Mouse (Mus musculus) myocyte (in vitro differentiated cells): ENCODE data around the gene Aff3. TPM values are rescaled to one million over a fixed set of nuclear protein-coding genes. Genes with fewer than 3 reads are reported as not detected.

Source experiments
- H3K27me3 ChIP-seq: one replicate; pipeline ENCODE4 v1.6.1; 2011; ENCODE audit not compliant: control insufficient read depth, insufficient read depth, insufficient read length
- H3K36me3 ChIP-seq: one replicate; pipeline ENCODE4 v1.6.1; 2011; ENCODE audit not compliant: control insufficient read depth, insufficient read depth
- H3K4me2 ChIP-seq: one replicate; pipeline ENCODE4 v1.6.1; 2011; ENCODE audit warnings: low read depth, control low read depth
- H3K4me3 ChIP-seq: one replicate; pipeline ENCODE4 v1.5.1; 2011; ENCODE audit warnings: mild to moderate bottlenecking, control low read depth, moderate library complexity
- H3K79me2 ChIP-seq: one replicate; pipeline ENCODE4 v1.6.1; 2011; ENCODE audit not compliant: control insufficient read depth, insufficient read depth
- H3ac ChIP-seq: one replicate; pipeline ENCODE4 v1.6.1; 2011; ENCODE audit not compliant: control insufficient read depth, insufficient read length
- CEBPB ChIP-seq: IDR thresholded peaks from 2 replicates; pipeline ENCODE4 v1.6.1; 2011; ENCODE audit warnings: mild to moderate bottlenecking, moderate library complexity; ENCODE audit not compliant: poor library complexity, insufficient read depth, severe bottlenecking
- E2F4 ChIP-seq: IDR thresholded peaks from one replicate; pipeline ENCODE4 v1.6.1; 2011; ENCODE audit warnings: mild to moderate bottlenecking, control low read depth, moderate library complexity; ENCODE audit not compliant: insufficient read depth
- MAX ChIP-seq: IDR thresholded peaks from one replicate; pipeline ENCODE4 v1.6.1; 2011; ENCODE audit warnings: low read depth, mild to moderate bottlenecking, control low read depth
- MYOD1 ChIP-seq, 3 experiments: IDR thresholded peaks; one replicate each; pipeline ENCODE4 v1.6.1; 2011; ENCODE audit warnings: control low read depth in 2 of 3, low read depth in 2 of 3, mild to moderate bottlenecking in 2 of 3, moderate library complexity in 1 of 3; ENCODE audit not compliant: insufficient read length in 2 of 3, control insufficient read depth in 1 of 3
- MYOG ChIP-seq, 3 experiments: IDR thresholded peaks; one replicate each; pipeline ENCODE4 v1.6.1; 2011; ENCODE audit warnings: control low read depth in 2 of 3, low read depth in 2 of 3, mild to moderate bottlenecking in 2 of 3; ENCODE audit not compliant: insufficient read length in 2 of 3, control insufficient read depth in 1 of 3, insufficient read depth in 1 of 3
- POLR2A ChIP-seq: IDR thresholded peaks from one replicate; pipeline ENCODE4 v1.6.1; 2011; ENCODE audit warnings: low read depth, mild to moderate bottlenecking, control low read depth, moderate library complexity; ENCODE audit not compliant: insufficient read length
- POLR2AphosphoS2 ChIP-seq: IDR thresholded peaks from one replicate; pipeline ENCODE4 v1.6.1; 2011; ENCODE audit warnings: low read depth, control low read depth; ENCODE audit not compliant: insufficient read length
- REST ChIP-seq: IDR thresholded peaks from one replicate; pipeline ENCODE4 v1.6.1; 2011; ENCODE audit warnings: mild to moderate bottlenecking, control low read depth, moderate library complexity; ENCODE audit not compliant: insufficient read depth, insufficient read length
- SRF ChIP-seq: IDR thresholded peaks from one replicate; pipeline ENCODE4 v1.6.1; 2011; ENCODE audit warnings: low read depth; ENCODE audit not compliant: control insufficient read depth, insufficient read length
- TCF12 ChIP-seq: IDR thresholded peaks from one replicate; pipeline ENCODE4 v1.6.1; 2011; ENCODE audit warnings: mild to moderate bottlenecking, control low read depth; ENCODE audit not compliant: poor library complexity, insufficient read depth, severe bottlenecking
- TCF3 ChIP-seq: IDR thresholded peaks from one replicate; pipeline ENCODE4 v1.6.1; 2011; ENCODE audit warnings: low read depth, control low read depth; ENCODE audit not compliant: insufficient read length
- USF1 ChIP-seq: IDR thresholded peaks from one replicate; pipeline ENCODE4 v1.6.1; 2011; ENCODE audit warnings: low read depth, mild to moderate bottlenecking, control low read depth, moderate library complexity
- polyA plus RNA-seq: library from polyadenylated mRNA; unstranded; fragments of >200 nt; fragmentation: generic; extraction: Trizol; gene quantifications from one replicate; pipeline ENCODE4 v1.2.1, GENCODE M21; 2012; ENCODE audit warnings: missing spikeins

Gene Aff3
- polyA plus RNA-seq, 1 experiment = not detected

- Histone ChIP-seq H3K27me3 (peaks cover 8% of the 10 kb centered on the region), H3K4me2 (no peak overlapping the region), H3K79me2 (no peaks in the 10 kb centered on the region), H3K4me3 (no peak overlapping the region), H3ac (no peak overlapping the region), H3K36me3 (no peaks in the 10 kb centered on the region)
- TF ChIP-seq CEBPB (no peak), TCF3 (no peak), POLR2A (no peak), SRF (no peak), USF1 (no peak), MYOD1 (IDR thresholded peaks at IDR 0.05; ENCODE audit: control insufficient read depth in 1 of 3, insufficient read length in 2 of 3, low read depth in 2 of 3) (no peak), E2F4 (no peak)
Measured at GRCm38 (mm10) chr1:38528607-38529006, 136.1 kb downstream of the Aff3 start.

- Histone ChIP-seq H3K27me3 (peaks cover 8% of the 10 kb centered on the region), H3K4me3 (no peak overlapping the region), H3K36me3 (no peaks in the 10 kb centered on the region), H3K79me2 (no peaks in the 10 kb centered on the region), H3ac (no peak overlapping the region), H3K4me2 (no peak overlapping the region)
- no peak for TF ChIP-seq POLR2AphosphoS2
- TF ChIP-seq MYOD1 (IDR thresholded peaks at IDR 0.05; ENCODE audit: control insufficient read depth in 1 of 3, insufficient read length in 2 of 3, low read depth in 2 of 3) = no peak
- no peak for TF ChIP-seq POLR2A
- no peak for TF ChIP-seq TCF12
- TF ChIP-seq CEBPB = no peak
- TF ChIP-seq SRF = no peak
- TF ChIP-seq USF1 = no peak
- no peak for TF ChIP-seq MAX
- no peak for TF ChIP-seq E2F4
- TF ChIP-seq REST = no peak
- no peak for TF ChIP-seq MYOG (IDR thresholded peaks at IDR 0.05; ENCODE audit: control insufficient read depth in 1 of 3, insufficient read depth in 1 of 3, insufficient read length in 2 of 3, low read depth in 2 of 3)
- no peak for TF ChIP-seq TCF3
Measured at GRCm38 (mm10) chr1:38526568-38526967, 138.2 kb downstream of the Aff3 start.

GRCm38 (mm10) chr1:38521651-38522050, 143.1 kb downstream of the Aff3 start:
- no peak for TF ChIP-seq REST
- TF ChIP-seq TCF12 = no peak
- no peak for TF ChIP-seq MYOD1 (IDR thresholded peaks at IDR 0.05; ENCODE audit: control insufficient read depth in 1 of 3, insufficient read length in 2 of 3, low read depth in 2 of 3)
- TF ChIP-seq POLR2AphosphoS2 = no peak
- TF ChIP-seq USF1 = no peak
- no peak for TF ChIP-seq MAX
- no peak for TF ChIP-seq MYOG (IDR thresholded peaks at IDR 0.05; ENCODE audit: control insufficient read depth in 1 of 3, insufficient read depth in 1 of 3, insufficient read length in 2 of 3, low read depth in 2 of 3)
- no peak for TF ChIP-seq SRF
- no peak for TF ChIP-seq POLR2A
- no peak for TF ChIP-seq TCF3
- TF ChIP-seq E2F4 = no peak
- TF ChIP-seq CEBPB = no peak
- Histone ChIP-seq H3K4me3 (no peak overlapping the region), H3K79me2 (no peaks in the 10 kb centered on the region), H3ac (no peak overlapping the region), H3K36me3 (no peaks in the 10 kb centered on the region), H3K27me3 (no peaks in the 10 kb centered on the region), H3K4me2 (no peak overlapping the region)

GRCm38 (mm10) chr1:38516225-38516624, 148.5 kb downstream of the Aff3 start:
- H3K27me3 ChIP-seq = no peaks in the 10 kb centered on the region
- no peak overlapping the region for H3K4me3 ChIP-seq
- no peak overlapping the region for H3ac ChIP-seq
- TF ChIP-seq REST (no peak), TCF3 (no peak), USF1 (no peak), E2F4 (no peak), MYOD1 (IDR thresholded peaks at IDR 0.05; ENCODE audit: control insufficient read depth in 1 of 3, insufficient read length in 2 of 3, low read depth in 2 of 3) (no peak), POLR2A (no peak), MAX (no peak), POLR2AphosphoS2 (no peak), SRF (no peak), MYOG (IDR thresholded peaks at IDR 0.05; ENCODE audit: control insufficient read depth in 1 of 3, insufficient read depth in 1 of 3, insufficient read length in 2 of 3, low read depth in 2 of 3) (no peak), CEBPB (no peak), TCF12 (no peak)
- H3K36me3 ChIP-seq = no peaks in the 10 kb centered on the region
- no peak overlapping the region for H3K4me2 ChIP-seq
- H3K79me2 ChIP-seq = no peaks in the 10 kb centered on the region

GRCm38 (mm10) chr1:38514634-38515011, 150.1 kb downstream of the Aff3 start:
- H3K4me3 ChIP-seq = no peak overlapping the region
- no peak overlapping the region for H3ac ChIP-seq
- TF ChIP-seq MYOD1 (IDR thresholded peaks at IDR 0.05; ENCODE audit: control insufficient read depth in 1 of 3, insufficient read length in 2 of 3, low read depth in 2 of 3) (no peak), REST (no peak), POLR2AphosphoS2 (no peak), TCF12 (no peak), CEBPB (no peak), MAX (no peak), MYOG (IDR thresholded peaks at IDR 0.05; ENCODE audit: control insufficient read depth in 1 of 3, insufficient read depth in 1 of 3, insufficient read length in 2 of 3, low read depth in 2 of 3) (no peak), POLR2A (no peak), SRF (no peak), USF1 (no peak), E2F4 (no peak), TCF3 (no peak)
- no peaks in the 10 kb centered on the region for H3K36me3 ChIP-seq
- H3K79me2 ChIP-seq = no peaks in the 10 kb centered on the region
- no peaks in the 10 kb centered on the region for H3K27me3 ChIP-seq
- H3K4me2 ChIP-seq = no peak overlapping the region
